Mouse (Mus musculus) testis, adult 2 months (tissue): ENCODE results near the gene Hs1bp3. TPM values are rescaled to one million over a fixed set of nuclear protein-coding genes. Genes with fewer than 3 reads are reported as not detected.

Experiments used
- H3K27ac ChIP-seq: fragments of 200-500 bp; 2 replicates; pipeline ENCODE4 v1.5.1; 2012; ENCODE audit warnings: low read depth, low read length; ENCODE audit not compliant: control insufficient read depth, insufficient read depth
- H3K27me3 ChIP-seq: fragments of 200-500 bp; 2 replicates; pipeline ENCODE4 v1.6.1; 2012; ENCODE audit warnings: mild to moderate bottlenecking, low read length, moderate library complexity; ENCODE audit not compliant: control insufficient read depth, insufficient read depth
- H3K36me3 ChIP-seq: fragments of 200-500 bp; 2 replicates; pipeline ENCODE4 v1.6.1; 2012; ENCODE audit warnings: mild to moderate bottlenecking, low read length; ENCODE audit not compliant: control insufficient read depth, insufficient read depth
- H3K4me1 ChIP-seq: fragments of 200-500 bp; 2 replicates; pipeline ENCODE4 v1.6.1; 2012; ENCODE audit warnings: low read length; ENCODE audit not compliant: control insufficient read depth, insufficient read depth
- H3K4me3 ChIP-seq: fragments of 200-500 bp; 2 replicates; pipeline ENCODE4 v1.5.1; 2012; ENCODE audit warnings: low read depth, mild to moderate bottlenecking, low read length, moderate library complexity, mixed read lengths; ENCODE audit not compliant: control insufficient read depth
- CTCF ChIP-seq: fragments of 200-500 bp; IDR thresholded peaks from 2 replicates; pipeline ENCODE4 v1.5.1; 2012; ENCODE audit warnings: low read depth, mild to moderate bottlenecking, inconsistent platforms, low read length, moderate library complexity; ENCODE audit not compliant: control insufficient read depth, insufficient read depth, insufficient replicate concordance
- POLR2A ChIP-seq: fragments of 200-500 bp; IDR thresholded peaks from 2 replicates; pipeline ENCODE4 v1.6.1; 2012; ENCODE audit warnings: low read depth, mild to moderate bottlenecking, inconsistent platforms, low read length, moderate library complexity; ENCODE audit not compliant: control insufficient read depth
- polyA plus RNA-seq: library from polyadenylated mRNA; depleted of rRNA; stranded (reverse); fragments of >200 nt; gene quantifications from 2 replicates; pipeline ENCODE4 v1.2.3, GENCODE M21; 2012; rRNA removed

Gene Hs1bp3
- polyA plus RNA-seq, 1 experiment: 1.8 TPM

GRCm38 (mm10) chr12:8383822-8384221, 70.6 kb downstream of the Hs1bp3 start:
- Histone ChIP-seq H3K4me3 (no peak overlapping the region), H3K27ac (no peak overlapping the region), H3K36me3 (no peaks in the 10 kb centered on the region), H3K4me1 (peaks cover 2% of the 10 kb centered on the region), H3K27me3 (no peaks in the 10 kb centered on the region)
- TF ChIP-seq CTCF (no peak), POLR2A (no peak)

GRCm38 (mm10) chr12:8386451-8387011, 73.3 kb downstream of the Hs1bp3 start:
- Histone ChIP-seq H3K36me3 (no peaks in the 10 kb centered on the region), H3K4me1 (no peaks in the 10 kb centered on the region; the same call in 1 of the 2 replicates), H3K27ac (no peak overlapping the region; the same call in 1 of the 2 replicates), H3K27me3 (no peaks in the 10 kb centered on the region), H3K4me3 (no peak overlapping the region)
- no peak for TF ChIP-seq POLR2A
- TF ChIP-seq CTCF: no peak

GRCm38 (mm10) chr12:8387281-8387680, 74.0 kb downstream of the Hs1bp3 start:
- Histone ChIP-seq H3K36me3 (no peaks in the 10 kb centered on the region), H3K27ac (no peak overlapping the region), H3K4me1 (no peaks in the 10 kb centered on the region; the same call in 1 of the 2 replicates)

GRCm38 (mm10) chr12:8388529-8389414, 75.5 kb downstream of the Hs1bp3 start:
- TF ChIP-seq POLR2A: no peak
- TF ChIP-seq CTCF: no peak
- Histone ChIP-seq H3K4me1 (no peaks in the 10 kb centered on the region; the same call in 1 of the 2 replicates), H3K36me3 (no peaks in the 10 kb centered on the region), H3K27ac (no peak overlapping the region), H3K4me3 (no peak overlapping the region), H3K27me3 (no peaks in the 10 kb centered on the region)

More at GRCm38 (mm10) chr12:8387281-8387680, 74.0 kb downstream of the Hs1bp3 start:
- no peaks in the 10 kb centered on the region for H3K27me3 ChIP-seq
- TF ChIP-seq POLR2A (no peak), CTCF (no peak)
- H3K4me3 ChIP-seq: no peak overlapping the region

- no peak for TF ChIP-seq POLR2A
- TF ChIP-seq CTCF: no peak
- Histone ChIP-seq H3K4me1 (peaks cover 2% of the 10 kb centered on the region), H3K27ac (no peak overlapping the region), H3K4me3 (no peak overlapping the region), H3K36me3 (no peaks in the 10 kb centered on the region), H3K27me3 (no peaks in the 10 kb centered on the region)
These were observed 80.0 kb downstream of the Hs1bp3 start for GRCm38 (mm10) chr12:8393226-8393625.

Other genes starting within 250 kb of the Hs1bp3 start
- 12.1 and 13.4 TPM in 2 replicates for gene Ldah, start 105.3 kb upstream of the Hs1bp3 start, polyA plus RNA-seq
- gene Gdf7, start 11.5 kb upstream of the Hs1bp3 start, polyA plus RNA-seq: 0.06 and 0.18 TPM in 2 replicates
- gene Rhob, start 186.6 kb downstream of the Hs1bp3 start, polyA plus RNA-seq: 21.3 and 23.4 TPM in 2 replicates